Mouse (Mus musculus): ENCODE data around the gene Pcyt1a.
"Not testable (repeated sequence)": the region's sequence is repeated elsewhere in the genome, so short reads cannot be mapped to it uniquely, and the experiment has no call there.

Gene Pcyt1a

GRCm38 (mm10) chr16:32434691-32435090 lies 4.0 kb downstream of the Pcyt1a start:
- DNase-seq, result no peak

GRCm38 (mm10) chr16:32436657-32437056 lies 5.9 kb downstream of the Pcyt1a start:
- no peak for DNase-seq

- no peak for DNase-seq
Observed at GRCm38 (mm10) chr16:32437266-32437665, 6.5 kb downstream of the Pcyt1a start.

GRCm38 (mm10) chr16:32441432-32441831 lies 10.7 kb downstream of the Pcyt1a start:
- DNase-seq, result no peak

- DNase-seq, result not testable (repeated sequence)
Observed at GRCm38 (mm10) chr16:32444615-32445014, 13.9 kb downstream of the Pcyt1a start.

GRCm38 (mm10) chr16:32445558-32445957 lies 14.8 kb downstream of the Pcyt1a start:
- DNase-seq, result no peak

- no peak for DNase-seq
Observed at GRCm38 (mm10) chr16:32446563-32447138, 15.9 kb downstream of the Pcyt1a start.

- no peak for DNase-seq
Observed at GRCm38 (mm10) chr16:32449665-32450064, 18.9 kb downstream of the Pcyt1a start.

- no peak for DNase-seq
Observed at GRCm38 (mm10) chr16:32450133-32450532, 19.4 kb downstream of the Pcyt1a start.

- no peak for DNase-seq
Observed at GRCm38 (mm10) chr16:32453102-32453501, 22.4 kb downstream of the Pcyt1a start.

- no peak for DNase-seq
Observed at GRCm38 (mm10) chr16:32454646-32455045, 23.9 kb downstream of the Pcyt1a start.

GRCm38 (mm10) chr16:32456086-32456485 lies 25.4 kb downstream of the Pcyt1a start:
- DNase-seq, result no peak

- no peak for DNase-seq
Observed at GRCm38 (mm10) chr16:32456761-32457160, 26.0 kb downstream of the Pcyt1a start.

GRCm38 (mm10) chr16:32457589-32458386 lies 27.1 kb downstream of the Pcyt1a start:
- peak; percentile 71 for DNase-seq

GRCm38 (mm10) chr16:32460518-32460917 lies 29.8 kb downstream of the Pcyt1a start:
- no peak for DNase-seq

- no peak for DNase-seq
Observed at GRCm38 (mm10) chr16:32461713-32462112, 31.0 kb downstream of the Pcyt1a start.

- no peak for DNase-seq
Observed at GRCm38 (mm10) chr16:32462950-32463349, 32.2 kb downstream of the Pcyt1a start.

- DNase-seq, result no peak
Observed at GRCm38 (mm10) chr16:32463426-32463825, 32.7 kb downstream of the Pcyt1a start.

- DNase-seq, result no peak
Observed at GRCm38 (mm10) chr16:32464908-32465307, 34.2 kb downstream of the Pcyt1a start.

- DNase-seq, result no peak
Observed at GRCm38 (mm10) chr16:32468488-32468887, 37.8 kb downstream of the Pcyt1a start.

GRCm38 (mm10) chr16:32469404-32470105 lies 38.8 kb downstream of the Pcyt1a start:
- DNase-seq, result no peak

- DNase-seq, result no peak
Observed at GRCm38 (mm10) chr16:32472276-32473015, 41.7 kb downstream of the Pcyt1a start.

- no peak for DNase-seq
Observed at GRCm38 (mm10) chr16:32477315-32477714, 46.6 kb downstream of the Pcyt1a start.

All from lung, postnatal 14 days (tissue).